Mouse (Mus musculus): Measurements from ENCODE around the gene C2. TPM values are rescaled to one million over a fixed set of nuclear protein-coding genes. Genes with fewer than 3 reads are reported as not detected.

Gene C2
- 0.65 TPM for polyA plus RNA-seq (2021)

- peak; percentile 32 for ATAC-seq
- CTCF ChIA-PET: no interaction called here
- TF ChIP-seq CTCF (IDR thresholded peaks at IDR 0.05): no peak
These were observed at the start of gene C2, which contains the start of gene Ehmt2 for GRCm38 (mm10) chr17:34898160-34898586. Gene C2, minus strand, starts transcription at chr17:34898265. Gene Ehmt2, plus strand, starts transcription at chr17:34898469.

GRCm38 (mm10) chr17:34947606-34948005 lies 49.5 kb upstream of the C2 start:
- H3K27me3 ChIP-seq: no peaks in the 10 kb centered on the region
- ChIA-PET CTCF (interaction anchor here (1.0 to 1.5 kb wide), 2 partner anchors 91 to 157 kb away, joined by 3 to 4 read pairs; no protein-coding TSS in a partner anchor), POLR2A (interaction anchor here (1.0 kb wide), 1 partner anchor 17 kb away, joined by 4 read pairs; the partner anchor contains the start of gene Neu1)
- in situ Hi-C loops (cut with MboI; ENCODE audit: low pct_unique_long_range_greater_than_20kb): loop anchor here (5.0 kb wide), 1 partner anchor 35 kb away; the partner anchor contains the start of gene Slc44a4
- ATAC-seq (no peak), DNase-seq (ENCODE audit: low read depth, low spot score) (no peak)
- TF ChIP-seq CTCF (IDR thresholded peaks at IDR 0.05): peak; percentile 82

More at GRCm38 (mm10) chr17:34898160-34898586, at the start of gene C2, which contains the start of gene Ehmt2:
- no peaks in the 10 kb centered on the region for H3K27me3 ChIP-seq
- in situ Hi-C loops (cut with MboI; ENCODE audit: low pct_unique_long_range_greater_than_20kb): no loop called here
- POLR2A ChIA-PET: interaction anchor here (0.5 to 0.7 kb wide), 3 partner anchors 17 to 227 kb away, joined by 3 to 12 read pairs (median 4); partner anchors contain the start of gene Gm20547
- DNase-seq (ENCODE audit: low read depth, low spot score): no peak

GRCm38 (mm10) chr17:34946486-34947140 lies 48.5 kb upstream of the C2 start:
- no peaks in the 10 kb centered on the region for H3K27me3 ChIP-seq
- POLR2A ChIA-PET: interaction anchor here (0.5 kb wide), 1 partner anchor 220 kb away, joined by 7 read pairs; no protein-coding TSS in a partner anchor
- DNase-seq (ENCODE audit: low read depth, low spot score) (no peak), ATAC-seq (no peak)
- TF ChIP-seq CTCF (IDR thresholded peaks at IDR 0.05): no peak
- in situ Hi-C loops (cut with MboI; ENCODE audit: low pct_unique_long_range_greater_than_20kb): loop anchor here (5.0 kb wide), 1 partner anchor 34 kb away; the partner anchor contains the start of gene Slc44a4
- CTCF ChIA-PET: interaction anchor here (1.4 kb wide), 1 partner anchor 15 kb away, joined by 6 read pairs; the partner anchor contains the start of gene Neu1

- CTCF ChIA-PET: interaction anchor here (1.4 to 1.6 kb wide), 2 partner anchors 9 to 20 kb away, joined by 3 to 4 read pairs; no protein-coding TSS in a partner anchor
- ATAC-seq (no peak), DNase-seq (ENCODE audit: low read depth, low spot score) (no peak)
- POLR2A ChIA-PET: no interaction called here
- in situ Hi-C loops (cut with MboI; ENCODE audit: low pct_unique_long_range_greater_than_20kb): loop anchor here (5.0 kb wide), 1 partner anchor 82 kb away; the partner anchor contains the start of gene Cfb
- no peak for TF ChIP-seq CTCF (IDR thresholded peaks at IDR 0.05)
- H3K27me3 ChIP-seq: no peaks in the 10 kb centered on the region
These were observed 46.3 kb upstream of the C2 start for GRCm38 (mm10) chr17:34944362-34944761.

- in situ Hi-C loops (cut with MboI; ENCODE audit: low pct_unique_long_range_greater_than_20kb): loop anchor here (5.0 kb wide), 1 partner anchor 81 kb away; the partner anchor contains the start of gene Cfb
- ChIA-PET POLR2A (interaction anchor here (0.6 to 0.9 kb wide), 3 partner anchors 23 to 140 kb away, joined by 3 to 7 read pairs (median 4); no protein-coding TSS in a partner anchor), CTCF (interaction anchor here (0.6 to 1.4 kb wide), 4 partner anchors 10 to 41 kb away, joined by 3 read pairs; no protein-coding TSS in a partner anchor)
- DNase-seq (ENCODE audit: low read depth, low spot score): no peak
- H3K27me3 ChIP-seq: no peaks in the 10 kb centered on the region
- no peak for ATAC-seq
- TF ChIP-seq CTCF (IDR thresholded peaks at IDR 0.05): no peak
These were observed 45.2 kb upstream of the C2 start for GRCm38 (mm10) chr17:34943128-34943815.

- H3K27me3 ChIP-seq: no peaks in the 10 kb centered on the region
- ChIA-PET POLR2A (interaction anchor here (1.1 kb wide), 1 partner anchor 9 kb away, joined by 4 read pairs; no protein-coding TSS in a partner anchor), CTCF (no interaction called here)
- no peak for DNase-seq (ENCODE audit: low read depth, low spot score)
- in situ Hi-C loops (cut with MboI; ENCODE audit: low pct_unique_long_range_greater_than_20kb): loop anchor here (5.0 kb wide), 1 partner anchor 79 kb away; the partner anchor contains the start of gene Cfb
- no peak for ATAC-seq
- TF ChIP-seq CTCF (IDR thresholded peaks at IDR 0.05): no peak
These were observed 43.4 kb upstream of the C2 start for GRCm38 (mm10) chr17:34941344-34942041.

- POLR2A ChIA-PET: interaction anchor here (1.3 kb wide), 1 partner anchor 13 kb away, joined by 3 read pairs; no protein-coding TSS in a partner anchor
- in situ Hi-C loops (cut with MboI; ENCODE audit: low pct_unique_long_range_greater_than_20kb): no loop called here
These were observed 40.0 kb upstream of the C2 start for GRCm38 (mm10) chr17:34937960-34938505.

GRCm38 (mm10) chr17:34934830-34935229 lies 36.8 kb upstream of the C2 start:
- POLR2A ChIA-PET: no interaction called here
- CTCF ChIA-PET: interaction anchor here (1.4 kb wide), 1 partner anchor 10 kb away, joined by 4 read pairs; no protein-coding TSS in a partner anchor
- in situ Hi-C loops (cut with MboI; ENCODE audit: low pct_unique_long_range_greater_than_20kb): no loop called here

More at GRCm38 (mm10) chr17:34937960-34938505, 40.0 kb upstream of the C2 start:
- ATAC-seq (no peak), DNase-seq (ENCODE audit: low read depth, low spot score) (no peak)
- no peak for TF ChIP-seq CTCF (IDR thresholded peaks at IDR 0.05)
- CTCF ChIA-PET: no interaction called here
- H3K27me3 ChIP-seq: no peaks in the 10 kb centered on the region

GRCm38 (mm10) chr17:34934031-34934430 lies 36.0 kb upstream of the C2 start:
- CTCF ChIA-PET: interaction anchor here (1.4 kb wide), 2 partner anchors 9 to 11 kb away, joined by 3 to 4 read pairs; no protein-coding TSS in a partner anchor
- in situ Hi-C loops (cut with MboI; ENCODE audit: low pct_unique_long_range_greater_than_20kb): no loop called here

More at GRCm38 (mm10) chr17:34934830-34935229, 36.8 kb upstream of the C2 start:
- no peaks in the 10 kb centered on the region for H3K27me3 ChIP-seq
- ATAC-seq: no peak
- no peak for DNase-seq (ENCODE audit: low read depth, low spot score)
- no peak for TF ChIP-seq CTCF (IDR thresholded peaks at IDR 0.05)

More at GRCm38 (mm10) chr17:34934031-34934430, 36.0 kb upstream of the C2 start:
- TF ChIP-seq CTCF (IDR thresholded peaks at IDR 0.05): no peak
- H3K27me3 ChIP-seq: no peaks in the 10 kb centered on the region
- DNase-seq (ENCODE audit: low read depth, low spot score) (no peak), ATAC-seq (no peak)
- POLR2A ChIA-PET: interaction anchor here (0.9 kb wide), 1 partner anchor 16 kb away, joined by 4 read pairs; no protein-coding TSS in a partner anchor

Data from Patski (cell line).